Mouse (Mus musculus): ENCODE data around the gene Gpr62. TPM values are rescaled to one million over a fixed set of nuclear protein-coding genes. Genes with fewer than 3 reads are reported as not detected.

Gpr62 gene
- total and polyA plus RNA-seq, 2 experiments from 2014 or later, result 1.9 to 3.2 TPM

GRCm38 (mm10) chr9:106430015-106430264 lies 35.8 kb downstream of the Gpr62 start:
- Histone ChIP-seq H3K9me3 (ENCODE audit: low read length) (no peaks in the 10 kb centered on the region), H3K4me3 (ENCODE audit: low read length) (peak overlapping the region; percentile 78), H3K4me2 (ENCODE audit: low read depth, low read length) (peak overlapping the region; percentile 92), H3K27me3 (ENCODE audit: insufficient read depth, low read length) (no peaks in the 10 kb centered on the region), H3K4me1 (ENCODE audit: insufficient read depth, low read length) (peaks cover 7% of the 10 kb centered on the region; the same call in 1 of the 2 replicates), H3K27ac (peak overlapping the region; percentile 96), H3K9ac (replicated peaks; ENCODE audit: low read length) (peak overlapping the region; percentile 87), H3K36me3 (ENCODE audit: insufficient read depth, low read length) (peaks cover 13% of the 10 kb centered on the region)
- DNase-seq (ENCODE audit: low spot score), result no peak
- WGBS, result 2% methylated on average over 4 of the region's 4 CpGs
- no peak for TF ChIP-seq CTCF (IDR thresholded peaks at IDR 0.05; ENCODE audit: low read depth)
- no peak for ATAC-seq

DNA sequence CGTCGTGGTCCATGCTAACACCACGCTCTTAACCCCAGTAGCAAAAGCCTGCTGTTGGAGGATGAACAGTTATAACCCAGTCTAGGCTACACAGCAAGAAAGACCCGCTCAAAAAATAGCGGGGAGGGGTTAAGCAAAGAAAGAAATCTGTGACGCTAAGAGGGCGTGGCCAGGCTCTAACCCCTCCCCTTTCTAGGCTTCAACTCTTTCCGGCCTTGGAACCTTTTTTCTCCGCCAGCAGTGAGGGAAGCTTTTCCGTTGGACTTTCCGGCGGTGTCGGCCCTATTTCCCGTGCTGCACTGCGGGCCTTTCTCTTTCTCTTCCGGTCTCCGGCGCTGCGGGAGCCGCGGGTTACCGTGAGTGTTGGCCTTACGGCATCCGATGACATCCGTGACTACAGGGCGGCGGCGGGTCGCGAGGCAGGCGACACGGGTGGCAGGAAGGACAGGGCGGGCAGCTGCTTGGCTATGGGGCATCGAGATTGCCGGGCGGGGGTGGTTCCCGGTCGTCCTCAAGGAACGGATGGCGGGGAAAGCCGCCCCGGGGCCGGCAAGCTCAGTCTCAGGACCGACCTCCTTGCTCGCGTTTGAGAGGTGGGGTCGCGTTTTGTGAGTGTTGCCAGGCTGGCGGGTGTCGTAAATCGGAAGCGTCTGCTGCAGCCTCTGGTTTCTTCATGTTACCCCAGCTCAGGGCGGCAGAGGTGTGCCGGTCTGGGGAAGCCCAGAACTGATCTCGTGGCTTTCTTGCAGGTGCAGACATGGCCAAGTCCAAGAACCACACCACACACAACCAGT lies 36.3 kb downstream of the Gpr62 start, which contains the start of gene Rpl29:
Gene Rpl29 (plus strand): TSS at position 234 of the 794 bp plus-strand sequence.
- no peak for TF ChIP-seq CTCF (IDR thresholded peaks at IDR 0.05; ENCODE audit: low read depth)
- Histone ChIP-seq H3K4me3 (ENCODE audit: low read length) (peak within 1 kb of the TSS; percentile 78), H3K27me3 (ENCODE audit: insufficient read depth, low read length) (no peaks in the 10 kb centered on the region), H3K4me1 (ENCODE audit: insufficient read depth, low read length) (peaks cover 7% of the 10 kb centered on the region; the same call in 1 of the 2 replicates), H3K4me2 (ENCODE audit: low read depth, low read length) (peak within 1 kb of the TSS; percentile 92), H3K36me3 (ENCODE audit: insufficient read depth, low read length) (peaks cover 13% of the 10 kb centered on the region), H3K9ac (replicated peaks; ENCODE audit: low read length) (peak within 1 kb of the TSS; percentile 87), H3K9me3 (ENCODE audit: low read length) (no peaks in the 10 kb centered on the region), H3K27ac (peak within 1 kb of the TSS; percentile 96)
- DNase-seq (ENCODE audit: low spot score) (peak; percentile 97), ATAC-seq (peak; percentile 92)
- 1% methylated on average over 55 of the region's 55 CpGs for WGBS

DNA sequence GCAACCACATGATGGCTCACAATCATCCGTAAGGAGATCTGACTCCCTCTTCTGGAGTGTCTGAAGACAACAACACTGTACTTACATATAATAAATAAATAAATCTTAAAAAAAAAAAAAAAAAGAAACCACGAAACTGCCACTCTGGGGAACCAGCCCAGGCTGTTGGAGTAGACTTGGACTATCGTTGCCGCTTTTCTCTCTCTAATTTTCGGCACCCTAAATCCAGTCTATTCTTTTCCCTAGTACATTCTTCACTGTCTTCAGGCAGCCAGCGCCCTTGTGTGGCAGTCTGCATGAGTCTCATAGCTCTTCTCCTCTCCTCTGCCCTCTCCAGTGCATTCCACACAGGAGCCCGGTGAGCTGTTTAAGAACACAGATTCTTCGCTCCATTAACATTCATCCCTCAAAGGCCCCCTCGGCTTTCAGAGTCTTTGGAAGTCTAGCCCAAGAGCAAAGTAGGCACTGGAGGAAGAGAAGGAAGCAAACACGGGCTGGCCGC lies 37.0 kb downstream of the Gpr62 start:
- 7% methylated on average over 11 of the region's 11 CpGs for WGBS
- Histone ChIP-seq H3K36me3 (ENCODE audit: insufficient read depth, low read length) (peaks cover 13% of the 10 kb centered on the region), H3K27ac (peak overlapping the region; percentile 96), H3K4me1 (ENCODE audit: insufficient read depth, low read length) (peaks cover 7% of the 10 kb centered on the region; the same call in 1 of the 2 replicates), H3K4me3 (ENCODE audit: low read length) (peak overlapping the region; percentile 78), H3K4me2 (ENCODE audit: low read depth, low read length) (peak overlapping the region; percentile 64), H3K27me3 (ENCODE audit: insufficient read depth, low read length) (no peaks in the 10 kb centered on the region), H3K9ac (replicated peaks; ENCODE audit: low read length) (peak overlapping the region; percentile 87), H3K9me3 (ENCODE audit: low read length) (no peaks in the 10 kb centered on the region)
- DNase-seq (ENCODE audit: low spot score) (peak; percentile 39), ATAC-seq (peak; percentile 69)
- peak; percentile 29; the same call in 1 of the 2 replicates for TF ChIP-seq CTCF (IDR thresholded peaks at IDR 0.05; ENCODE audit: low read depth)

GRCm38 (mm10) chr9:106421865-106422160 lies 43.9 kb downstream of the Gpr62 start:
- peak; percentile 98 for TF ChIP-seq CTCF (IDR thresholded peaks at IDR 0.05; ENCODE audit: low read depth)
- DNase-seq (ENCODE audit: low spot score) (peak; percentile 96), ATAC-seq (peak; percentile 74)
- peak overlapping the region; percentile 1; the same call in 1 of the 2 replicates for H3K4me3 ChIP-seq (ENCODE audit: low read length)
- H3K9ac ChIP-seq (replicated peaks; ENCODE audit: low read length), result no peak overlapping the region
- H3K27ac ChIP-seq, result 0 out of 2 replicates have a peak overlapping the region, but pooled peaks have one; percentile 6
- peaks cover 17% of the 10 kb centered on the region for H3K4me1 ChIP-seq (ENCODE audit: insufficient read depth, low read length)
- H3K36me3 ChIP-seq (ENCODE audit: insufficient read depth, low read length), result no peaks in the 10 kb centered on the region
- H3K4me2 ChIP-seq (ENCODE audit: low read depth, low read length), result peak overlapping the region; percentile 44
- WGBS, result 0% methylated on average over 3 of the region's 3 CpGs
- no peaks in the 10 kb centered on the region for H3K9me3 ChIP-seq (ENCODE audit: low read length)
- H3K27me3 ChIP-seq (ENCODE audit: insufficient read depth, low read length), result no peaks in the 10 kb centered on the region

DNA sequence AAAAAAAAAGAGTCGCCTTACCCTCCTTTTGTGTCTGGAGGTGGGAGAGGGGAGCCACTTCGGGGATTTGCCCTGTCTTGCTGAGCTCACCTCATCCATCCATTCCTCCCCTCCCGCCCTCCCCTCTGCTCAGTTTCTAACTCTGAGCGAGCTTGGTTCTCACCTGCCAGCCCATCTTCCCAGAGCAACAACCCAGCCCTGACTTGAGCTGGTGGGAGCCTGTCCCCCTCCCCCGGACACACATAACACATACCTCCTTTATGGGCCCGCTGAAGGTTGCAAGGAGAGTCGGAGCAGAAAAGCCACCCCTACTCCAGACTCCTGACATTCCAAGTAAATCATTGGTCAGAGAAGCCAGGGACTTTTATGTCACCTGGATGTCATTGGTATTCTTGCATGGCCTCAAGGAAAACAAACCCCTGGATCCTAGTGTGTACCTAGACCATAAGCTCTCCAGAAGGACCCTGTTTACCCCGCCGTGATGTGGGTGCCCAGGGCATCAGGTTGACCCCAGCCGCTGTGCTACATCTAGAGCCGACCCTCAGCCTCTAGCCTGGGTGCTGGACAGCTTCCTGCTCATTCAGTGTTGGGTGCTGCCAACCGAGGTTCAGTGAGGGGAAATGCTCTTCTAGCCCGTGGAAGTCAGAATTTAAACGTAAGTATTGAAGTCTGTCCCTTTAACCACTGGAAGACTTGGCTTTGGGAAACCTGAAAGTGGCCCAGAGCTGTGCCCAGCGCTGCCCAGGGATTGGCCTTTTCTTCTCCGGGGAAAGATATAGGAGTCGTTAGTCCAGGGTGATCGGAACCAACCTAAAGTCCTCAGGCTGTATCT lies 44.5 kb downstream of the Gpr62 start:
- Histone ChIP-seq H3K36me3 (ENCODE audit: insufficient read depth, low read length) (no peaks in the 10 kb centered on the region), H3K4me3 (ENCODE audit: low read length) (peak overlapping the region; percentile 1; the same call in 1 of the 2 replicates), H3K4me2 (ENCODE audit: low read depth, low read length) (peak overlapping the region; percentile 44), H3K27me3 (ENCODE audit: insufficient read depth, low read length) (no peaks in the 10 kb centered on the region), H3K27ac (peak overlapping the region; percentile 6; the same call in 1 of the 2 replicates), H3K4me1 (ENCODE audit: insufficient read depth, low read length) (peaks cover 17% of the 10 kb centered on the region), H3K9ac (replicated peaks; ENCODE audit: low read length) (0 out of 2 replicates have a peak overlapping the region, but pooled peaks have one; percentile 13), H3K9me3 (ENCODE audit: low read length) (no peaks in the 10 kb centered on the region)
- TF ChIP-seq CTCF (IDR thresholded peaks at IDR 0.05; ENCODE audit: low read depth), result no peak
- DNase-seq (ENCODE audit: low spot score), result no peak
- 9% methylated on average over 18 of the region's 18 CpGs for WGBS
- peak; percentile 57 for ATAC-seq

DNA sequence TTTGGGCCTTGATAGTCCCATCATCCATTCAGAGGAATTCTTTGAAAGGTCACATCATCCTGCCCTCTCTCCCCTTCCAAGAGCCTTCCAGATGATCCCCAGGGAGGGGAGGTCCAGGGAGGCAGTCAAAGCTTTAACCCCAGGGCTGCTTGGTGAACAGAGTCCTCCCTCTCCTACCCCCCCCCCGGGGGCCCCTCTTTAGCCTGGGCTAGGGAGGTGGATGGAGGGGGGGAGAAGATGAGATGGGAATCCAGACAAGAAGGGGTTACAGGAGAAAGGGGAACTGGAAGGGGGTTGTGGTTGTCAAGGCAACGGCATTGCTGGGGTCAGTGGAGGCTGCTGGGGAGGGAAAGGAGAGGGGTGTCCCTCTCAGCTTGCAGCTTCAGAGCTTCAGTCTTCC lies 45.1 kb downstream of the Gpr62 start:
- Histone ChIP-seq H3K4me2 (ENCODE audit: low read depth, low read length) (no peak overlapping the region), H3K4me3 (ENCODE audit: low read length) (no peak overlapping the region), H3K4me1 (ENCODE audit: insufficient read depth, low read length) (peaks cover 17% of the 10 kb centered on the region), H3K9me3 (ENCODE audit: low read length) (no peaks in the 10 kb centered on the region), H3K9ac (replicated peaks; ENCODE audit: low read length) (0 out of 2 replicates have a peak overlapping the region, but pooled peaks have one; percentile 13), H3K36me3 (ENCODE audit: insufficient read depth, low read length) (no peaks in the 10 kb centered on the region), H3K27me3 (ENCODE audit: insufficient read depth, low read length) (no peaks in the 10 kb centered on the region), H3K27ac (no peak overlapping the region)
- ATAC-seq, result no peak
- WGBS, result 4% methylated on average over 2 of the region's 2 CpGs
- no peak for TF ChIP-seq CTCF (IDR thresholded peaks at IDR 0.05; ENCODE audit: low read depth)
- no peak for DNase-seq (ENCODE audit: low spot score)
